ENCODE assay signal across 8 mouse cellular contexts in the genomic region with DNA sequence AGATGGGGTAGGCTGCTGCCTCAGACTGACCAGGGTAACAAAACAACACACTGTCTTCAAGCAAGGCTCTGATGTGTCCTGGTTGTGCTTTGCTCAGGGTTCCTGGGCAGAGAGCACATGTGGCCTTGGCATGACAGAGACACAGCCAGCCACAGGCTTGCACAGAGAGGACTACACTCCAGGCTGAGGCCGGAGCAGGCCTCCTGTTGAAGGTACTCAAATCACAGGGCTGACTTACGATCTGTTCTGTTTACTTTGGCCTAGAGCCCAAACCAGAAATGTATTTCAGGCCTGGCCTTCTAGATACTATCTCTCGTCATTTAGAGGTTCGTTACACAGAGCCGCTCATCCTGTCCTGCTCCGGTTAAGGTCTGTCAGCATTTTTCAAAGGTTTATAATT.
A peak's percentile ranks its signal among the peaks of the same experiment; 100 is the strongest.
DNase-seq lines count a peak whose midpoint lies in the region; ATAC-seq lines count a peak whose summit lies in the region.

No protein-coding gene starts in this region.

- 0 out of 2 replicates have a peak, but pooled peaks have one; percentile 25 for ATAC-seq in heart, embryonic 14.5 days (ENCODE audit: insufficient number of reproducible peaks, insufficient read depth, low FRiP score, low read depth)
- peak; percentile 82 for ATAC-seq in kidney, embryonic 14.5 days (ENCODE audit: low FRiP score, low TSS enrichment)

- no peak for DNase-seq in heart, adult 8-10 months (ENCODE audit: low spot score)
- DNase-seq in adrenal gland, postnatal 25 days: peak; percentile 42
- peak; percentile 18 to 39 for DNase-seq in lung, postnatal 4 days
- DNase-seq in c-Kit-positive CD71-positive TER-119-positive erythroid progenitor cells, embryonic 14.5 days (ENCODE audit: low spot score): no peak
- DNase-seq in frontal cortex, postnatal 14 days (ENCODE audit: low spot score in 2 of 2): no peak
- DNase-seq in spleen, postnatal 4 days (ENCODE audit: low spot score in 2 of 2): no peak

- no peak overlapping the region for H3K4me2 ChIP-seq in heart, embryonic 14.5 days (ENCODE audit: low read length)
- H3K4me2 ChIP-seq in kidney, embryonic 14.5 days (replicated peaks; ENCODE audit: low read depth, low read length): no peak overlapping the region

- WGBS in heart, embryonic 14.5 days: 20% methylated on average over 6 of the region's 6 CpGs
- 3% methylated on average over 6 of the region's 6 CpGs for WGBS in kidney, embryonic 14.5 days

- H3K36me3 ChIP-seq in heart, embryonic 14.5 days (ENCODE audit: control insufficient read depth, insufficient read depth, low read length): no peaks in the 10 kb centered on the region
- H3K36me3 ChIP-seq in kidney, embryonic 14.5 days (ENCODE audit: control insufficient read depth, insufficient read depth, low read length): no peaks in the 10 kb centered on the region

- H3K9ac ChIP-seq in heart, embryonic 14.5 days (ENCODE audit: low read length): peak overlapping the region; percentile 16; the same call in 1 of the 2 replicates
- no peak overlapping the region for H3K9ac ChIP-seq in kidney, embryonic 14.5 days (ENCODE audit: low read depth, low read length)

- H3K4me1 ChIP-seq in heart, embryonic 14.5 days (ENCODE audit: control insufficient read depth in 2 of 2, insufficient read depth in 2 of 2, low read length in 2 of 2): peaks cover 8 to 21% of the 10 kb centered on the region in 2 experiments
- peaks cover 11% of the 10 kb centered on the region; the same call in 1 of the 2 replicates for H3K4me1 ChIP-seq in kidney, embryonic 14.5 days (ENCODE audit: control insufficient read depth, insufficient read depth, low read length)

- H3K9me3 ChIP-seq in heart, embryonic 14.5 days (ENCODE audit: control insufficient read depth, low read length): peaks cover 8% of the 10 kb centered on the region; the same call in 1 of the 2 replicates
- H3K9me3 ChIP-seq in kidney, embryonic 14.5 days (ENCODE audit: control insufficient read depth, low read length): no peaks in the 10 kb centered on the region

- H3K27ac ChIP-seq in heart, embryonic 14.5 days (replicated peaks in 1 of 2; ENCODE audit: control insufficient read depth in 1 of 2, insufficient read depth in 1 of 2, low read depth in 2 of 2, low read length in 2 of 2): peak overlapping the region in 1 of 2 experiments; percentile 57; a peak in 2 of 4 replicates
- H3K27ac ChIP-seq in kidney, embryonic 14.5 days (ENCODE audit: low read depth, low read length): peak overlapping the region; percentile 68; the same call in 1 of the 2 replicates

- H3K4me3 ChIP-seq in heart, embryonic 14.5 days (ENCODE audit: control insufficient read depth in 1 of 2, insufficient read depth in 1 of 2, low read depth in 1 of 2, low read length in 2 of 2): no peak overlapping the region
- no peak overlapping the region for H3K4me3 ChIP-seq in kidney, embryonic 14.5 days (ENCODE audit: low read length)

- H3K27me3 ChIP-seq in heart, embryonic 14.5 days (ENCODE audit: control insufficient read depth, insufficient read depth, low read length): no peaks in the 10 kb centered on the region
- no peaks in the 10 kb centered on the region for H3K27me3 ChIP-seq in kidney, embryonic 14.5 days (ENCODE audit: control insufficient read depth, insufficient read depth, low read length)

Comparison
In these comparisons a context has a peak if more than half of its experiments do, and no peak if none do; other contexts are left out.
1. DNase-seq: peak in adrenal gland, postnatal 25 days (single experiment) and lung, postnatal 4 days (2 of 2); none in heart, adult 8-10 months (single experiment), c-Kit-positive CD71-positive TER-119-positive erythroid progenitor cells, embryonic 14.5 days (single experiment), frontal cortex, postnatal 14 days (0 of 2) and spleen, postnatal 4 days (0 of 2).